Mouse (Mus musculus) kidney, adult 18-20 months (tissue): ENCODE data around the gene Tulp4.
A peak's percentile ranks its signal among the peaks of the same experiment; 100 is the strongest.
"Not testable (repeated sequence)": the region's sequence is repeated elsewhere in the genome, so short reads cannot be mapped to it uniquely, and the experiment has no call there.

Source experiments
- DNase-seq: peaks from one replicate; pipeline ENCODE4 v3.0.0; 2021

The Tulp4 gene

DNA sequence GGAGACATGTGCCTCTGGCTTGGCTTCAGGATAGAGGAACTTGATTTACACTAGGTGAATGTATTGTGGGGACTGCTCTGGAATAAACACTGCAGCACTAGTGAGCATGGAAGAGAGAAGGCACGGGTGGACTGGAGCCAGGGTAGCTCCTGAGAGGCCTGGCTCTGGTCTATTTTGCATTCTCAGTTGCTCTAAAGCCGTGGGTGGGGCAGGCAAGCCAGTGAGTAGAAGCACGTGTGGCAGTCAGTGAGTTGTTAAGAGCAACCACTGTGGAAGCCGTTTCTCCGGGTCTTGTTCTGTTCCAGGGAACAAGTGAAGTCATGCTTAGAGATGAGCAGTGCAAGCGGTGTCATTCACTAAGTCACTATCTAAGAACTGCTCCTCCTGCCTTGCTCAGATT is 86.0 kb downstream of the Tulp4 start:
- DNase-seq: no peak

GRCm38 (mm10) chr17:6195390-6195789 is 89.2 kb downstream of the Tulp4 start:
- no peak for DNase-seq

GRCm38 (mm10) chr17:6197491-6197890 is 91.3 kb downstream of the Tulp4 start:
- DNase-seq: peak; percentile 18

DNA sequence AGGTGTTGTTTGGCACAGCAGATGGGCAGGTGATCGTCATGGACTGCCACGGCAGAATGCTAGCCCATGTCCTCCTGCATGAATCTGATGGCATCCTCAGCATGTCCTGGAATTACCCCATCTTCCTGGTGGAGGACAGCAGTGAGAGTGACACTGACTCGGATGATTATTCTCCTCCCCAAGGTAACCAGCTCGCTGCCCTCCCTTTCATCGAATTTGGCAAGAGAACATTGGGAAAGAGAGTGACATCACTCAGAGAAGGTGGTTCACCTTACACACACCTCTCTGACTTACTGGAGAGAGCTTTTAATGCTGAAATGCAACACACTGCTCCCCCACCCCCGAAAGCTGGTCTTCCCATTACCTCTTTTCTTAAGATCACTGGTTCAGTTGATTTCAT is 92.4 kb downstream of the Tulp4 start:
- DNase-seq: no peak

GRCm38 (mm10) chr17:6199166-6199565 is 92.9 kb downstream of the Tulp4 start:
- no peak for DNase-seq

GRCm38 (mm10) chr17:6201522-6202250 is 95.4 kb downstream of the Tulp4 start:
- DNase-seq: no peak

DNA sequence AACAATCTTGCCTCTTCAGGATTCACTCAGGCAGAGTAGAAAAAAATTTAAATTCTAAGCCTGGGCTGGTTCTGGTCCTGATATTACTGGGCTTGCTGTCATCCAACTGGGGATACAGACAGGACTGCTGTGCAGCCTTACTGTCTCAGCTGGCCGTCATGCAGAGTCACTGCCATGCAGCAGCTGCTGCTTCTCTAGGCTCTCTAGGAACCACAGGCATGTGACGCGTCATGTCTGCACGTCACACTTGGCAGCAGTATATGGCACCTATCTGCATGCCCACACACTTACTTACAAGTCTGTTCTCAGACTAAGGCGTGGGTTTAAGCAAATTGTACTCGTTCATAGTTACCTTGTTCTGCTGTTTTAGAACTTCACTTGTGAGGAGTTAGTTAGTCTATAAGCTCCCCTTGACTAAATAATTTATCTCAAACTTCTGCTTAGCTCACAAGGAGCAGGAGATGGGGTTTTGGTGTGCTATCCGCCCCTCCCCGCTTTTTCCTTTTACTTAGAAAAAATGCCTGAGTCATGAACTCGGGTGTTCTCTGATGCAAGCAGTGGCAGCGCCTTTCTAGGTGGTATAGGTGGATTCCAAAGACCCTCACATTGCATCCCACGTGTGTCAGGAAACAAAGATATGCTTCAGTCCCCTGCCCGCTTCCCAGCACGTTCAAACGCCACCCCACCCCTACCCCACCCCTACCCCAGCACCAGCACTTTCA is 96.3 kb downstream of the Tulp4 start:
- no peak for DNase-seq

DNA sequence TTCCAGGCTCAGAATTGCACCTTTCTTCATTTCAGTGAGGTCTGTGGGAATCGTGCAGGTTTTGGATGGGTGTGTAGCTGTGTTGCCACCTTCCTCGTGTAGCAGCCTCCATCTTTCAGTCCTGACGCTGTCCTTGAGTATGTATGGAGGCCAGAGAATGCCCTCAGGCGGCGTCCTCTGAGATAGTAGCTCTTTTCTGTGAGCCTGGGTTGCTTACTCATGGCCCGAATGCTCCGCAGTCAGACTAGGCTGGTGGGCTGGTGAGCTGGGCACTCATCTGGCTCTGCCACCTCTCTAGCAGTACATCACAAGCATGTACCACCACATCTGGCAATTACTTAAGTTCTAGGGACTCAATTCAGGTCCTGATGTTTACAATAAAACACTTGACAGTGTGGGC is 96.9 kb downstream of the Tulp4 start:
- no peak for DNase-seq

DNA sequence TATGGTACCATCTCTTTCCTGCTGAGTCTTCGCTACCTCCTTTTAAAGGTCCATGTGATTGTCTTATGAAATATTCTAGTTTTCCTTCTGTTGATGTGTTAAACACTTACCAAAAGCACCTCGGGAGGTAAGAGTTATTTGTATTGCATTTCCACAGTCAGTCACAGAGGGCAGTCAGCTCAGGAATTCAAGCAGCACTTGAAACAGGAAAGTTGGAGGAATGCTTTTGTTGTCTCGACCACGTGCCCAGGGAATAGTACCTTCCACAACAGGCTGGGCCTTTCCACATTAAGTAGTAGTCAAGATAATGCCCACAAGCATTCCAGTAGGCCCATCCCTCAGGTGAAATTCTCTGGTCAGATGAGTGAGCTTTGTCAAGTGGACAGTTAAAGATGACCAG is 97.6 kb downstream of the Tulp4 start:
- no peak for DNase-seq

DNA sequence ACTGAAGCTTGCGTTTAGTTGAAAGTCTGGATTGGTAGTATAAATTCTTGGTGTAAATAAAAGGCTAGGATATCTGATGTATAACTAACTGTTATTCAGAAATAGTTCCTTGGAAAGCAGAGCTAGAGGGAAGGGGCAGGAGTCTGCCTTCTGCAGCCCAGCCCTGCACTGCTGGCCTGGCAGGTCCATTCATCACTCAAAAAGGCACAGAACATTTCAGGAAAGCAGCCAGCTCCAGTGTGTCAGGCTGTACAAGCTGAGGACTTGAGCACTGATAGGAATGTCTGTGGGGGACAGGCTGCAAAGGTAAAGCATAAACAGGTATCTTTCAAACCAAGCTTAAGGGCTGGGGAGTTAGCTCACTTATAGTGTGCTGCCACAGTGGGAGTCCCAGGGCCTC is 105.5 kb downstream of the Tulp4 start:
- DNase-seq: no peak

DNA sequence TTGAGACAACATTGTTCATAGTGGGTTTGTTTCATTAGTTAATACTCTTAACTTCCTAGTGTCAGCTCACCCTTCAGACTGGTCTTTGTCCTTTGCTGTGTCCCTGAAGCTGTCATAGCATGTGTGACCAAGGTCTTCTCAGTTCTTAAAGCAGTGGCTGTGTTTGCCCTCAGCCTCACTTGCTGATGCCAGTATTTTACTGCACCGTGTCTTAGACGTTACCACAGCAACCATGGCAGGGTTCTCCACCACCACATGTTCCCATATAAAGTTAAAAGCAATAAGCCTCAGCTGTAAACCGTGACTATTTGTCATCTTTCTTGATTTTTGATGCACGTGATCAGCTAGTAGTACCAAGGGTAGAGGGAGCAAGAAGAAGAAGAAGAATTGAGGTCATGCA is 109.4 kb downstream of the Tulp4 start:
- DNase-seq: no peak

DNA sequence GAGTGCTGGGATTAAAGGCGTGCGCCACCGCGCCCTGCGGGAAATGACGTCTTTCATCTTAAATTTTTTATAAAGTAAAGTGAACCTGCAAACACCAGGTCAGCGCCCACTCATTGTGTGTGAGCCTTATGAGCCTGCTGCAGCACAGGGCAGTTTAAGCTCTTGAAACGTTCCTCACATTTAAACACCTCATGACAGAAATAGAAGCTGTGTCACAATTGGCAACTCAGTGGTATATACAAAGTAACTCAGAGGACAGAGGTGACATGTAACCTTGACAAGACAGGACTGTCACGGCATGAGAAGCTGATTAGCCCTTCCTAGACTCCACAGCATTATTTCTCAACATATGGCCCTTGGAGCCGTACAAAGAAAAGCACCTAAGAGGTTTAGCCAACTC is 110.3 kb downstream of the Tulp4 start:
- no peak for DNase-seq

- DNase-seq: not testable (repeated sequence)
Observed at GRCm38 (mm10) chr17:6232633-6233032, 126.4 kb downstream of the Tulp4 start.

DNA sequence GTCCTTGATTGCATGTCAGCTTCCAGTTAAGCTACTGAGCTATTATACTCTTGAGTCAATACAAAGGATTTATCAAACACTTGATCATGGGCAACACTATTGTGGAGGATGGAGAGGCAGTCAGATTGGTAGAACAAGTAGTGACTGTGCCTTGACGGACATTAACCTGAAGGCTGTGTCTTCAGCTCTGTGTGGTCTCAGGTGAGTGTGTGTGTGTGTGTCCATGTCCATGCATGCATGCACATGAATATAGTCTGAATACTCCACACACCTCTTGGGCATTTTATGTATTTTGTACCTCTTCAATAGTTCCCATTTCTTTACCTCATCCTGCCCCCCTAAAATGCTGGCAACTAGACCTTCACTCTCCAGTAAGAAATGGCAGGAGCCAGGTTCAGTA is 145.1 kb downstream of the Tulp4 start:
- not testable (repeated sequence) for DNase-seq

DNA sequence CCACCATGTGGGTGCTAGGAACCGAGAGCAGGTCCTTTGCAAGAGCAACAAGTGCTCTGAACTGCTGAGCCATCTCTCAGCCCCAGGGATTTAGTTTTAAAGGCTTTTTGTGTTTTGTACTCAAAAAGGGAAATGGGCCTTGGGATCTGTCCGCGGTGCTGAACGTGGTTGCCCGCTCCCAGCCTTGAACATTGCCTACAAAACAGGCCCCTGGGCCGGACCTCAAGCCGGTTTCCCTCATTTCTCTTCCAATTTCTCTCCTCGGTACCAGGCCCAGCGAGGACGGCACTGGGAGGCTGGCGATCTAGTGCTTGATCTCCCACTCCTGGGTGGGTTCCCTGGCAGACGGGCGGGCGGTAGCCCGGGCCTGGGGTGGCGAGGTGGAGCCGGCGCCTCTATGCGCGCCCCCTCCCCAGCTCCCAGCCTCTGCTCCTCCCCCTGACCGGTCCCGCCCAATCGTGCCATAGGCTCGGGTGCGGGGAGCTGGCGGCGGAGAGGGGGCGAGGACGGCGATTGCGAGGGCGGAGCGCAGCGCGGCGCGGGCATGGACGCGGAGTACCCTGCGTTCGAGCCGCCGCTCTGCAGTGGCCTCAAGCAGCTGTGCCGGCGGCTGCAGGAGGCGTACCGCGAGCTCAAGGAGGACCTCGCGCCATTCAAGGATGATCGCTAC is 150.3 kb downstream of the Tulp4 start, which contains the start of gene Tmem181a:
Tmem181a (plus strand) TSS at position 461 of the 670 bp plus-strand sequence.
- DNase-seq: not testable (repeated sequence)

DNA sequence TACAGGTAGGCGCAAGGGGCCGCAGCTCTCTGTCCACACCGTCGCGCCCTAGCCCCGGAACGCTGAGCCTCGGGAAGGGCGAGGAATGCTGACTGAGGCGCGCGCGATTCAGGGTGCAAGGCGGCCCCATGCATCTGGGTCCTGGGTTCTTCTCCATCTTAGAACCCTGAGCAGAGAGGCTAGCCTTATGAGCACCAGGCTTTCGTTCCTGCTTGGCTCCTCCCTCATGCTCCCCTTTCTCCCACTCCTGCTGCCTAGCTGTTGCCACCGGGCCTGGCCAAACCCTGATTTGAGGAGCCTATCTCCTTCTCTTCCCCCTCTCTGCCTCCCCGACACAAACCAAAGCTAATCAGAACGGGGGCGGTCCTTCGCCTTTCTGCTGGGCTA is 150.8 kb downstream of the Tulp4 start:
- not testable (repeated sequence) for DNase-seq

DNA sequence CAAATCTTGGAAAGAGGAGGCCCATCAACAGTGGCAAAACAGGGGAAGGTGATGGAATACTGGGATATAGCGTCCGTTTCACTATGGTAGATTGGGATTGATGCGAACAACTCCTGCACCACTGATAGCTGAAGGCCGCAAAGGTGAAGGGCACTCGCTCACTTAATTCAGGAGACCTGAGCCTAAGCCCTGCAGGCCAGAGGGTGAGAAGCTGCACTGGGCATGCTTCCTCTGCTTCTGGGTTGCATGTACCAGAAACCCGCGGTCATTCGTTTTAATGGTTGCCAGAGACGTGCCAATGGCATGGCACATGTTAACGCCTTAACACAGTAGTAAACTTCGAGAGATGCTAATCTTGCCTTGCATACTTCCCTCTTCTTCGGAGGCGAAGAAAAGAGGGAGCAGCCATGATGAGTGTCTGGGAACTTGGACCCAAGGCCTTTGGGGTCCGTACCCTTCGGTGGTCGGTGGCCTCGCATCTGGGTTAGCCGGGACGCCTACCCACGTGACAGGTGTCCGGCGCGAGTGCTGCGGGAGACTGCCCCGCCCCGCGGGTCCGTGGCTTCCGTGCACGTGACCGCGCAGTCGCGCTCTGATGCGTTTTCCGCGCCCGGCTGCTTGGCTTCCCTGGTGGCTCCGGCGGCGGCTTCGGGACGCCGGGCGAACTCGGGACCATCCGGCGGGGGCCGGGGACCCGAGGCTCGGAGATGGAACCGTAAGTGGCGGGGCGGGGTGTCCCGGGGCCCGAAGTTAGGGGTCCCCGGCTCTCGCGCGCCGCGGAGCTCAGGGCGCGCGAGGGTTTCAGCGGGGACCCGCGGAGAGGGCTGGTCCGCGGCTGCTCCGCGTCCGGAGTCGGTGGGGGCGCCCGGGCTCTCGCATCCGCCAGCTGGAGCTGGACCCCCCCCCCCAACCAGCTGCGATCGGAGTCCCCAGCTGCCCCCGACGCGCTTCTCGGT is 163.9 kb downstream of the Tulp4 start:
- DNase-seq: peak; percentile 49

DNA sequence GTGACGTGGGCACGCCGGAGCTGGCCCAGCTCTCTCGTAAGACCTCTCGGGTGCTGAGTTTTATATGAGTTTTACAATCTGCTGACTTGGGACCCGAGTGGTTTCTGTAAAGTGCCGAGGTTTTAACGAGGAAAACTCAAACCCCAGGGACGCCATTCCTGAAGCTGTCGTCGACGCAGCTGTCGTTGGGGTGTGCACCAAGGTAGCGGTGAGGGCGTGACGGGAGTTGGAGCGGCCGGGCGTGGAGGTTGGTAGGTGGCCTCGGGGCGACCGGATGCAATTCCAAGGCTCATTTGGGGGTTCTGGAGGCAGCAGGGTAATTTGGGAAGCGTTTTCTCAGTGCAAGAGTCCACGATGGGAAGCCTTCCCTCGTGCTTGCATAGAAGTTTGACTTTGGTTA is 164.6 kb downstream of the Tulp4 start:
- DNase-seq: not testable (repeated sequence)

DNA sequence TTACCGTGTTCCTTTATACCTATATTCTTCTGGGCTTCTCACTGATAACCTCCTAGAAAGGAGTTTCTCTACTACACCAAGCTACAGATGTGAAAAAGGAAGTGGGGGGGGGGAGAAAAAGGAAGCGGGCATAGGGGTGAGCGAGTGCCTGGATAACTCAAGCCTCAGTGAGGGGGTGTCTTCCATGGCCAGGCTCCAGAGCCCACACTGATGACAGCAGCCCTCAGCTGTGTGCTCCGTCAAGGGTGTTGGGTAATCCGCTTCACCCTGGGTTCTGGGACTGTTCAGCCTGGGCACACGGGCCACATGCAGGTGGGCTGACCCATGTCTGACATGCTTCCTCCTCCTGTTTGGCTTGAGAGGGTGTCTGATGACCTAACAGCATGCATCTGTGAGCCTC is 165.7 kb downstream of the Tulp4 start:
- not testable (repeated sequence) for DNase-seq

DNA sequence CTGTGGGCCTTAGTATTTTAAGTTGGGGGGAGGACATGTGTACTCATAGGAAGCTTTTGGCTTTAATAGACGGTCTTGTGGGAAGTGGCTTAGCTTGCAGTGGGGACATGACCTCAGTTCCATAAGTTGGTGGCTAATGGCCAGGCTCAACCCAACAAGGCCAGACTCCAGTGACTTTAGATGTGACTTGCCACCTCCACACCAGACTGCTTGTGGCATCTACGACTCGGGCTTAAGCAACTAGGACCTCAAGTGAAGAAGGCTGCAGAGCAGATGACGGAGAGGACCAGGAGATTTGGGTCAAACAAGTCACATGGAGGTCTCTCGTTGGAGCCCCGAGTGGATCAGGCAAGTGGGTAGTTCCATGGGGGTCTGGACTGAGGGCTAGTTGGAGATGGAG is 168.5 kb downstream of the Tulp4 start:
- DNase-seq: not testable (repeated sequence)

- DNase-seq: not testable (repeated sequence)
Observed at GRCm38 (mm10) chr17:6279205-6279604, 173.0 kb downstream of the Tulp4 start.

- DNase-seq: not testable (repeated sequence)
Observed at GRCm38 (mm10) chr17:6279772-6280171, 173.5 kb downstream of the Tulp4 start.

GRCm38 (mm10) chr17:6280513-6280912 is 174.3 kb downstream of the Tulp4 start:
- not testable (repeated sequence) for DNase-seq
